Mouse (Mus musculus) spleen, postnatal 10 days (tissue): Measurements from ENCODE around the gene Magi1.

ENCODE experiments used
- DNase-seq, 2 experiments: peaks; one replicate each; pipeline ENCODE4 v3.0.0; 2021 to 2022; ENCODE audit warnings: low spot score in 2 of 2

Gene Magi1

DNA sequence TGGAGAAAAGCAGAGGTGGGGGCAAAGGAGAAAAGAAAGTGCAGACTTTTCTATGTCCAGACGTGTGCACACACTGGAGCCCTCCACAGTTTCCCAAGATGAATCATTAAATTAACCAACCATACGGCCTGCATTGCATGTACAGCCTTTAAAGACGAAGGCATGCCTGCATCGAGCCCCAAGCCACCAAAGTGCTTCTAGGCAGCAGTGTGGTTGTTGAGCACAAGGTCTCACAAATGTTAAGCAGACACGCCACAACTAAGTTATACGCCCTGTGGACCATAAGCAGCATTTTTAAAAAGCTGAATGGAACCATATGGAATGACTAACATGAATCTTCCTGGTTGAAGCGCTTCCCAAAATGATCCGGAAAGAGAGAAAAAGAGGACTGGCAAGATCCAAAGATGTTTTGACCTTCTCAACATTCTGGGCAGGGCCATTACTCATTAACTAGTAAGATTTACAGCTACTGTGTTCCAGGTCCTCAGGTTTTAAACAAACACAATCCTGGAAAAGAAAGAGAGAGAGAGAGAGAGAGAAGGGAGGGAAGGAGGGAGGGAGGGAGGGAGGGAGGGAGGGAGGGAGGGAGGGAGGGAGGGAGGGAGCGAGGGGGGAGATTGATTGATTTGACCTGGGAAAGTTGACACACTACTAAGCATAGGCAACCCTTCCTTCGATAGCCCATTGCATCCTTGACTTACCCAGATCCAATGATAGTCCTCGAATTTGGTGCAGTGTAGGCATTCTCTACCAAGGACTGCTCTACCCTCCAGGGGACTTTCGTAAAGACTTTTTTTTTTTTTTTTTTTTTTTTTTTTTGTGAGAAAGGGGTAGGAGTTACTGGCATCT is 26.5 kb downstream of the Magi1 start:
- DNase-seq = no peak

DNA sequence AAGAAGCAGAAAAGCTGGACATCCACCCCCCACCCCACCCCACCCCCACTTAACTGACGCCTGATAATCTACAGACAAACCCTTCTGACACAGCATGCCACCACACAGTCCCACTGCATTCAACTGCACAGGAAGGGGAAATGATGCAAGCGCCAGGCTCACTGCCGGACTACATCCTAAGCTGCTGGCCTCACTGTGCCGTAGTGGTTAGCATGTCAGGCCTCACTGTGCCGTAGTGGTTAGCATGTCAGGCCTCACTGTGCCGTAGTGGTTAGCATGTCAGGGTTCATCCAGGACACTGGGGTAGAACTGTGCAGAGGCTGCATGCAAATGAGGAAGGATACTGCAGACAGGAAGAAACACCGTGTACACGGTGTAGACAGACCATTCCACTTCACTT is 29.8 kb downstream of the Magi1 start:
- DNase-seq = no peak

DNA sequence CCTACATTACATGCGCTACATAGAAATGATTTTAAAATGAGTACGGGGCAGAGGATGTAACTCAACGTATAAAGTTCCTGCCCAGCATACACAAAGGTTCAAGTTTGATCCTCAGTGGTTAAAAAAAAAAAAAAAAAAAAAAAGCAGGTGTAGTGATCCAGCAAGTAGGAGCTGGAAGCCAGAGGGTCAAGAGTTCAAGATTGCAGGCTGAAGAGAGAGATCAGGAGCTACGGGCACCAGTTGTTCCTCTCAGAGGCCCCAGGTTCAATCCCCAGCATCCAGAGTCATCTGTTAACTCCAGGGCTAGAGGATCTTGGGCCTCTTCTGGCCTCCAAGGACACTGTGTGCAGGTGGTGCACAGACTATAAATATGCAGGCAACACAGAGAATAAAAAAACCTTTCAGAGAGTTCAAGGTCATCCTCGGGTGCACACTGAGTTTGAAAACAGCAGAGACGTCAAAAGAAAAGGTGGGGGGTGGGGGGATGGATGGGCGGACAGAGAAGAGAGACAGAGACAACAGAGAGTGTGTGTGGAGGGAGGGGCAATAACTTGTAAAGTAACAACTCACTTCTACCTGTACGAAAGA is 32.3 kb downstream of the Magi1 start:
- DNase-seq = no peak

DNA sequence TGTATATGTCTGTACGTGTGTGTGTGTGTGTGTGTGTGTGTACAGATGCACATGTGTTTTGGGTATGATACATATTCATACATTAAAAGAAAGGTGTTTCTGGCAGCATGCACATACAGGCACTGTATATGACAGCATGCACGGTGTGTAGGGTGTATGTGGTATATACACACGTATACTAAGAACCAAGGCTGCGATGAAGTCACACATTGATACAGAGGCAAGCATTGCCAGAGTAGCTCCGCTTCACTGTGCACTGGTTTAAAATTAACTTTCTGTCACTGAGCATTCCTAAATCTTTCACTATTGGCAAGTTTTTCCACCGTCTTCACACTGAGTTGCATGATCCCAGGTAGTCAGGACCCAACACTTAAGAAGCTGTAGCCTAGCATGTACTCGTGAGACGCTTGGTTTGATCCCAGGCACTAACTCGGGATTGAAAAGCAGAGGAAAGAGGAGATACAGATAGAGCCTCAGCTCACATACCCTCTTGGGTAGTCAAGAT is 34.4 kb downstream of the Magi1 start:
- DNase-seq = no peak

DNA sequence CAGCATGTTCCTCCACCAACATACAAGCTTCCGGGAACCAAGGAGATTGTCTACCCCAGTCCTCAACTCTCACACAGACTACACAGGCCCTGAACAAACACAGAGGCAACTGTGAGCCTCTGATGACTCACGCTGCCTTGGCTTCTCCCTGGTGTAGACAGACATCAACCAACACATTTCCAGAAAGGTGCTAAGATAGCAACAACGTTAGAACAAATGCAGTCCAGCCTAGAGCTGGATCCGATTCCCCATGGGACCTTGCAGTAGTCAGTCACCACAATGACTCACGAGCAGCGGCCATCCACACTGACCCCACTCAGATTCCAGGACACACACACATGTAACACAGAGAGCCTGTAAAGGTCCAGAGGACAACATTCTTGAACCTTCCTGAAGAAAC is 42.5 kb downstream of the Magi1 start:
- DNase-seq = no peak

- DNase-seq = no peak
Observed at GRCm38 (mm10) chr6:94238643-94239042, 45.1 kb downstream of the Magi1 start.

DNA sequence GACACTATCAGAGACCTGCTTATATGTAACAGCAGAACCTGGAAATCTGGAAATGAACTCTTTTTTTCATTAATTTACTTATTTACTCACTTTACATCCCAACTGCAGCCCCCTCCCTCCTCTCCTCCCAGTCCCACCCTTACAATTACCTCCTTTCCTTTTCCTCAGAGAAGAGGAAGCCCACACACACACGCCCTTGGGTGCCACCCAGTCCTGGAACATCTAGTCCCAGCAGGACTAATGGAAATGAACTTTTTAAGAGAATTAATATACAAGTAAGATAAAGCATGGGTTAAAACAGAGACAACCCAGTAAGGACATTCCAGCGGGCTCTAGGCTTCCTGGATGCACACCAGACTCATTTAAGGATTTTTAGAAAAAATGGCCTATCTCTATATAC is 46.8 kb downstream of the Magi1 start:
- DNase-seq = no peak

- DNase-seq = no peak
Observed at GRCm38 (mm10) chr6:94232243-94232785, 51.4 kb downstream of the Magi1 start.

DNA sequence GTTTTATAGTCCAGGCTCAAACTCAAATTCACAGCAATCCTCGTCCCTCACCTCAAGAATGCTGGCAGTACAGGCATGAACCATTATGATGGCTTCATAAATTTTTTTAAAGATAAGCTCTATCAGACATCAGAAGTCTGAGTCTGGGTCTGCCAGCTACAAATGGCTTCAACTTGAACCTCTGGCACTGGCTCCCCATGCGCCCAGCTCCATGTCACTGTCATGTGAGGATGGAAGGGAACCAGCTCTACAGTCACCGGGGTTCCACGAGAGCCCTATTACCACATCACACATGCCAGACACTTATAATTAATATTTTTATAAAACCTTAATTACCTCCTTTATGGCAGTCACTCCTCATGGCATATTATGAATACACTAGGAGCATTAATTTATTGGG is 51.9 kb downstream of the Magi1 start:
- DNase-seq = no peak

- DNase-seq = no peak
Observed at GRCm38 (mm10) chr6:94231367-94231766, 52.4 kb downstream of the Magi1 start.

- no peak for DNase-seq
Observed at GRCm38 (mm10) chr6:94230918-94231317, 52.8 kb downstream of the Magi1 start.

DNA sequence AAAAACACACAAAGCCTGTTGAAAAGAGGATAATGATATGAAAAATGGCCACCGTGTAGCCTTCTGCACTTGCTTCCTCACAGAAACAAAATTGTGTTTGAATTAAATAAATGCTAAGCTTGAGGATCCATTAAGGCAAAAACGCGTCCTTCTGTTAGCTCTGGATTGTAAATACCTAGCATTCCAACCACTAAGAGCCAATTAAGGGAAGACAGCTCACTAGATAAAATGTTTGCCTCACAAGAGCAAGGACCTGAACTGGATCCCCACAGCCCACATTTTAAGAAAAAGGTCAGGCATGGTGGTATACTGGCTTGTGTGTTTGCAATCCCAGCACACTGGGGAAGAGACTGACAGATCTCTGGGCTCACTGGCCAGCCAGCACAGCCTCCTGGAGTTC is 53.6 kb downstream of the Magi1 start:
- no peak for DNase-seq

GRCm38 (mm10) chr6:94226262-94226661 is 57.5 kb downstream of the Magi1 start:
- DNase-seq = no peak

GRCm38 (mm10) chr6:94225832-94226231 is 57.9 kb downstream of the Magi1 start:
- no peak for DNase-seq

- DNase-seq = no peak
Observed at GRCm38 (mm10) chr6:94225091-94225490, 58.6 kb downstream of the Magi1 start.

DNA sequence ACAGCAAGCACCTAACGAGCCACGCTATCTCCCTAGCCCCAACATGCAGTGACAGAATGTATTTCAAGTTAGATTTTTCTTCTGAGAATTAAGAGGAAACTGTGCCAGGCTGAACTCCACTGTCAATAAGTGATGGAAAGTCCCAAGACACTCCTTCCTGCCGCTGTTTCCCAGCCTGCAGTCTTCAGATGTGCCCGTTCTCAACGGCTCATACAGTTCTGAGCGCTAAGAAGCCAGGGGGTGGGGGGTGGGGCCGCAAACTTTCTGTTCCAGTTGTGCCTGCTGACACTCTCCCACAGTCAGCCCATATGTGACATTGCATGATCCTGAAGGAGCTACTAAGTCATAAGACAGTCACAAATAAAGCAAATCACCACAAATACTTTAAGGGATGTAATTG is 61.5 kb downstream of the Magi1 start:
- no peak for DNase-seq

GRCm38 (mm10) chr6:94221750-94222149 is 62.0 kb downstream of the Magi1 start:
- no peak for DNase-seq

- no peak for DNase-seq
Observed at GRCm38 (mm10) chr6:94218076-94218475, 65.6 kb downstream of the Magi1 start.

- no peak for DNase-seq
Observed at GRCm38 (mm10) chr6:94215834-94216233, 67.9 kb downstream of the Magi1 start.

GRCm38 (mm10) chr6:94214895-94215538 is 68.7 kb downstream of the Magi1 start:
- no peak for DNase-seq

- DNase-seq = no peak
Observed at GRCm38 (mm10) chr6:94205926-94206325, 77.8 kb downstream of the Magi1 start.

DNA sequence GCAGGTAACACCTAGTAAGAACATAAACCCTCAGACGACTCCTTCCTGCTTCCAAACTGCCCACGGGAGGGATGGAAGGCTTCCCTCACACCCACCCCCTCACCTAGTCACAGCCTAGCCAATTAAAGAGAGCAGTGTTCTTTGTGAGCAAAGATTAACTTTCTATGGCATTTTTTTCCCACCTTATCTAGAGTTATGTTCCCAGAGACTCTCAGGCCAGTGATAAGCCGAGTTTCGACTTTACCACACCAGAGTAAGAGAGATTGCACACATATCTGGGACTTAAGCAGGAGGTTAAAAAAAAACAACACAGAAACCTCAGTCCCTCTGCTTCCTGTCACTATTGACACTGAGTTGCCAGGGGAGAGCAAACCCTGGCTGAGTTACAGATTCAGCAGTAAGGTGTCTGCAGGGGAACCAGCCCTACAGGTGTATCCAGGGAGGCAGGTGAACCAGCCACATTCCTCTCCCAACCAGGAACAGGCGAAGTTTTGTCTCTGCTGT is 80.0 kb downstream of the Magi1 start:
- no peak for DNase-seq
